Mouse (Mus musculus) spleen, adult 2 months (tissue): ENCODE measurements around the gene Vps25. TPM values are rescaled to one million over a fixed set of nuclear protein-coding genes. Genes with fewer than 3 reads are reported as not detected.
A peak's percentile ranks its signal among the peaks of the same experiment; 100 is the strongest.

Experiments
- DNase-seq, 2 experiments: peaks; one replicate each; pipeline versions ENCODE4 v3.0.0 to v3.0.0-alpha.2; 2012 to 2021; ENCODE audit warnings: low spot score in 2 of 2, low read depth in 1 of 2
- H3K27ac ChIP-seq: fragments of 200-500 bp; 2 replicates; pipeline ENCODE4 v1.5.1; 2012; ENCODE audit warnings: low read length, inconsistent platforms; ENCODE audit not compliant: insufficient read depth
- H3K27me3 ChIP-seq: fragments of 200-500 bp; 2 replicates; pipeline ENCODE4 v1.6.1; 2012; ENCODE audit warnings: mild to moderate bottlenecking, moderate library complexity, low read length, inconsistent platforms; ENCODE audit not compliant: control insufficient read depth, insufficient read depth
- H3K36me3 ChIP-seq: fragments of 200-500 bp; 2 replicates; pipeline ENCODE4 v1.6.1; 2012; ENCODE audit warnings: mild to moderate bottlenecking, low read length, inconsistent platforms; ENCODE audit not compliant: control insufficient read depth, insufficient read depth
- H3K4me1 ChIP-seq: fragments of 200-500 bp; 2 replicates; pipeline ENCODE4 v1.6.1; 2011; ENCODE audit warnings: inconsistent platforms; ENCODE audit not compliant: control insufficient read depth, insufficient read depth, insufficient read length
- H3K4me3 ChIP-seq: fragments of 200-500 bp; 2 replicates; pipeline ENCODE4 v1.5.1; 2011; ENCODE audit warnings: mild to moderate bottlenecking, inconsistent platforms; ENCODE audit not compliant: insufficient read depth, insufficient read length; ENCODE audit errors: extremely low read depth
- CTCF ChIP-seq: fragments of 200-500 bp; IDR thresholded peaks from 2 replicates; pipeline ENCODE4 v1.5.1; 2011; ENCODE audit warnings: mild to moderate bottlenecking, inconsistent platforms; ENCODE audit not compliant: insufficient read depth, insufficient read length, insufficient replicate concordance; ENCODE audit errors: extremely low read depth
- POLR2A ChIP-seq: fragments of 200-500 bp; IDR thresholded peaks from 2 replicates; pipeline ENCODE4 v1.6.1; 2011; ENCODE audit warnings: low read depth, low read length, inconsistent platforms
- WGBS: fragments of 180-500 bp; shearing (Covaris S2); methylation state at CpG from one replicate; pipeline ENCODE4 v1.1.7; 2018; 5-methylcytosine and 5-hydroxymethylcytosine counted together
- polyA plus RNA-seq: library from polyadenylated mRNA; depleted of rRNA; stranded (reverse); fragments of >200 nt; gene quantifications from 2 replicates; pipeline ENCODE4 v1.2.3, GENCODE M21; 2012

Gene Vps25
- polyA plus RNA-seq, 1 experiment = 62.2 TPM

GRCm38 (mm10) chr11:101230991-101231871, 22.3 kb upstream of the Vps25 start:
- H3K36me3 ChIP-seq = no peaks in the 10 kb centered on the region
- no peaks in the 10 kb centered on the region for H3K27me3 ChIP-seq
- H3K4me3 ChIP-seq = peak overlapping the region; percentile 10; the same call in 1 of the 2 replicates
- 16% methylated on average over 18 of the region's 18 CpGs for WGBS
- H3K27ac ChIP-seq = peak overlapping the region; percentile 52
- DNase-seq = no peak
- no peak for TF ChIP-seq CTCF
- peaks cover 3% of the 10 kb centered on the region; the same call in 1 of the 2 replicates for H3K4me1 ChIP-seq

DNA sequence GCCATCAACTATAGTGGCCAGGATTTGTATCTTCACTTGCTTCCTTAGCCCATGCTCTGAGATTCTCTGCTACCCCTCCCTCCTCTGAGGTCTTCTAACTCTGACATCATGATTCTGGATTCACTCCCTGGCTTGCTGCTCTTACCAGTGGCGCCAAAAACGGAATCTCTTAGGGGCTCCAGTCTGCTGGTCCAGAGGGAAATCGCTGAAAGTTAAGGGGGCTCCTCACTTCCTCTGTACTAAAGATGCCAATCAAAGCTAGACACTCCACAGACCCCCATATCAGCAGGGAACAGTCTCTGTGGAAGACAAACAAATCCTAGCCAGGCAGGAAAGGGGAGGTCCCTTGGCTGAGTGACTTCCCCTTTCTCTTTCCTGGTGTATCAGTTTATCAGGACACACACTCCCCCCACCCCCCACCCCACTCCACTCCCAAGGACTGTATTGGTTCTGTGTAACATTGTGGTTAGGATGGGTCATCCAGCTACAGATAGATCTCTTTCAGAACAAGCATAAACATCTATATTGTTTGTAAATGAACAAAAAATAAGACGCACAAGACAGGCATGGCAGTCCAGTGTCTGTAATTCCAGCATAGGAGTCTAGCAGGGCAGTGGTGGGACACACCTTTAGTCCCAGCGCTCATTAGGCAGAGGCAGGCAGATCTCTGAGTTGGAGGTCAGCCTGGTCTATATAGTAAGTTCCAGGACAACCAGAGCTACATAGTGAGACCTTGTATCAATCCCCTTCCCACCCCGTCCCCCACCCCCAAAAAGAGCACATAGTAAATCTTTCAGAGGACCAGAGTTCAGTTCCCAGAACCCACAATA, 21.3 kb upstream of the Vps25 start:
- TF ChIP-seq POLR2A = no peak
- no peak for DNase-seq
- Histone ChIP-seq H3K4me3 (no peak overlapping the region), H3K27me3 (no peaks in the 10 kb centered on the region), H3K27ac (no peak overlapping the region; the same call in 1 of the 2 replicates), H3K36me3 (no peaks in the 10 kb centered on the region), H3K4me1 (no peaks in the 10 kb centered on the region)
- WGBS = 39% methylated on average over 6 of the region's 6 CpGs

- Histone ChIP-seq H3K36me3 (no peaks in the 10 kb centered on the region), H3K4me3 (no peak overlapping the region), H3K4me1 (no peaks in the 10 kb centered on the region), H3K27me3 (no peaks in the 10 kb centered on the region), H3K27ac (no peak overlapping the region)
- no peak for DNase-seq
- TF ChIP-seq POLR2A (no peak), CTCF (no peak)
- WGBS = 91% methylated on average over 1 of the region's 1 CpGs
Observed at GRCm38 (mm10) chr11:101233240-101233639, 20.3 kb upstream of the Vps25 start.

- no peak for DNase-seq
- TF ChIP-seq POLR2A = no peak
- no peak for TF ChIP-seq CTCF
- H3K36me3 ChIP-seq = no peaks in the 10 kb centered on the region
- H3K27me3 ChIP-seq = no peaks in the 10 kb centered on the region
- no peak overlapping the region for H3K27ac ChIP-seq
- no peaks in the 10 kb centered on the region for H3K4me1 ChIP-seq
- H3K4me3 ChIP-seq = no peak overlapping the region
Observed at GRCm38 (mm10) chr11:101234124-101234523, 19.4 kb upstream of the Vps25 start.

GRCm38 (mm10) chr11:101235429-101235828, 18.1 kb upstream of the Vps25 start:
- Histone ChIP-seq H3K27me3 (no peaks in the 10 kb centered on the region), H3K27ac (no peak overlapping the region), H3K4me3 (no peak overlapping the region), H3K36me3 (no peaks in the 10 kb centered on the region), H3K4me1 (no peaks in the 10 kb centered on the region)
- TF ChIP-seq POLR2A (no peak), CTCF (no peak)
- DNase-seq = no peak

DNA sequence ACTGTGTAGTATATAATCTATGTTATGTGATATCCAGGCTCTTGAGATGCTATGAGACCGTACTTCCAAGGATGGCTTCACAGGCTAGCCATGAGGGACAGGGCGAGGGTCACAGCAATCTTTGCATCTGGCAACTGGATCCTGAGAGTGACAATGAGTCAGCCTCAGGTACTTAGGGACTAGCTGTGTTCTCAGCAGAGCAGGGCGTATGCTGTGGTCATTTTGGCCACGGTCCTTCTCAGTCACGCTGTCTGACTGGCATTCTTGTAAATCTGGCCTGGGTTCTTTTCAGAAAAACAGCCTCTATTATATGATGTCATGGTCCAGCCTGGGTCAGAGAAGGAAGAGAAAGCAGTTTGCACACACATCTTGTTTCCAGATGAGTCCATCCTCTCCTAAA, 16.7 kb upstream of the Vps25 start:
- DNase-seq = no peak
- 90% methylated on average over 5 of the region's 5 CpGs for WGBS
- H3K27ac ChIP-seq = no peak overlapping the region
- TF ChIP-seq CTCF (no peak), POLR2A (no peak)
- H3K27me3 ChIP-seq = no peaks in the 10 kb centered on the region
- H3K4me3 ChIP-seq = no peak overlapping the region
- no peaks in the 10 kb centered on the region for H3K4me1 ChIP-seq
- no peaks in the 10 kb centered on the region for H3K36me3 ChIP-seq

DNA sequence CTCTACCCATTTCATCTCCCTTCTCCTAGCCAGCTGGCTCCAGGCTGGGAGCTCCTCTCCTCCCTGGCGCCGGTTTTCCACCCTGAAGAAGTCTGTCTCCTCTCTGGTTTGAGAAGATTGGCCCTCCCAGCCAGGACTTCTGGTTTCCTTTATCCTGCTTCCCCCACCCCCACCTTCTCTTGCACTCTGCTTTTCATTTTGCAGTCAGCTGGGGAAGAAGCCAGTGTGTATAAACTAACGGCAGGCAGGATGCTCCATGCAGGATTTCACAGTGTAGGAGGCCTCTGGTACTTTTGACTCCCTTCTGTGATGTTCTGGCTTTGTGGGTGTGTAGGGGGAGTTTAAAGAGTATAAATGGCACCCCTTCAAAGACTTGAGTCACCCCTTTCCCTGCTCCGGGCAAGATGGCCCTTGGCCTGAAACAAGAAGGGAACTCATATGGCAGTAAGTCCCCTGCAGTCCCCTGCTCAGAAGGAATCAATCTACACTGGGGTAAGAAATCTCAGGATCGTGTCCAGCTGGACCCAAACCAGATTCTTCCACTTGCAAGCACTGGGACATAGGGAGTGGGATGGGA, 15.3 kb upstream of the Vps25 start:
- WGBS = 77% methylated on average over 5 of the region's 5 CpGs
- Histone ChIP-seq H3K36me3 (no peaks in the 10 kb centered on the region), H3K27me3 (no peaks in the 10 kb centered on the region; the same call in 1 of the 2 replicates), H3K4me1 (no peaks in the 10 kb centered on the region), H3K4me3 (no peak overlapping the region), H3K27ac (no peak overlapping the region)
- TF ChIP-seq CTCF (no peak), POLR2A (no peak)
- DNase-seq = no peak
